Mouse (Mus musculus) cerebellum, postnatal 36 days (tissue): ENCODE measurements around the gene Mrgprf.

ENCODE experiments used
- DNase-seq, 2 experiments: peaks; one replicate each; pipeline ENCODE4 v3.0.0; 2021 to 2022; ENCODE audit warnings: mixed read lengths in 2 of 2

Gene Mrgprf

GRCm38 (mm10) chr7:145301008-145301340 is 346 bp downstream of the Mrgprf start:
- no peak for DNase-seq

DNA sequence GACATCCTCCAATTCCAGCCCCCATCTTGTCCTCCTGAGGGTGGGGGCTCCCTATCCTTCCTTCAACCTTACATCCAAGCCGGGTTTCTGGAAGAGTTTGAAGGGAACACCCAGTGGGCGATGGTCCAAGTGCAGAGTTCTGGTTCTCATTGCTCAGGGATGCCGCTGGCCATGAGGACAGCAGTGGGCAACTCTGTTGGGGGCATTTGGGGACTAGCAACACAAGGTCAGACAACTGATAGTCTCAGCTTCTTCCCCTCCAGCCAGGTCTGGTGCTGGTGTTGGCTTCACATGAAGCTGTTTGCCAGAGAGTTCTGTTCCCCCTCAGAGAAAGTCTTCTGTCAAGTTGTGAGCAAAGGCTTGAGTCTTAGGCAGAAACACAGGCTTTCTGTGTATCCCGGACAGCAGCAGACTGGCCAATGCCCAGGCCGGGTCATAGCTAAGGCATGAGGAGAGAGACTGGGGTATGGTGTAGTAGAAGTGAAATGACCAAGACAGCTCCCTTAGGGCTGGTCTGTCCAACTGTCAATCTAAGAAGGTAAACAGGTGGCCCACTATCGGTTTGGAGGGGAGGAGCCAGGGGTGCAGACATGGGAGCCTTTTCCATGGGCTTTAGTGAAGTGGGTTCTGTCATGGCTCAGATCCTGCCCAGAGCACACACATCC is 845 bp downstream of the Mrgprf start:
- DNase-seq, result peak; percentile 68 to 69

DNA sequence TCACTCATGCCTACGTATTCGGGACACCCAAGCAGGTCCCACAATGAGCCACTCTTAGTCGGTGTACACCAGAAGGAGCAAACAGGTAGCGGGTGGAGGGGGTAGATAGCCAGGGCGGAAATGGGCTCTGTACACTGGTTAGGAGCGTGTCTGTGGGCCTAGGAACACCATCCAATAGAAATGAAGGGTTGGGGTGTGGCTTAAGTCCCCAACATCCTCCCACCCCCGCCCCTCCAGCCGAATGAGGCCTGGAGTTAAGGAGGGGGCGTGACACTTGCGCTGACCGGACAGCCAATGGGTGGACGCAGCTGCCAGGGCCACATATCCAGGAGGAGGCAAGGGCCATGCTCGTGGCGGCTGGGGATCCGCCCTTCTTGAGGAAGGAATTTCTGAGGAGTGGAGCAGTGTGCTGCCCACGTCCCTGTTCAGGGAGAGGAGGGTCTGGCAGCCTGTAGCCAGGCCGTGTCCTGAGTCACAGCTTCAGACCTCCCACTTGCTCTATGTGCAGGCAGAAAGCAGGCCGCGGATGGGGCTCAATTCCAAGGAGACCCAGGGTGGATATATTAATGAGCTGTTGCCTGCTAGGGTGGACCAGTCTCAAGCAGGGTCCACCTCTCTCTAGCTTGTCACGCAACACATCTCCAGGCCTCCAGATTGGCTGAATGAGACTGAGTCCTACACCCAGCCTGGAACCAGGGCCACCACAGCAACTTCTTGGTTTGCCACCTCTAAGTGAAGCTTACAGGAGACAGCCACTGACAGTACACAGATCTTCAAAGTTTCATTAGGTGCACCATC is 2.1 kb downstream of the Mrgprf start:
- DNase-seq, result peak; percentile 70 to 79

DNA sequence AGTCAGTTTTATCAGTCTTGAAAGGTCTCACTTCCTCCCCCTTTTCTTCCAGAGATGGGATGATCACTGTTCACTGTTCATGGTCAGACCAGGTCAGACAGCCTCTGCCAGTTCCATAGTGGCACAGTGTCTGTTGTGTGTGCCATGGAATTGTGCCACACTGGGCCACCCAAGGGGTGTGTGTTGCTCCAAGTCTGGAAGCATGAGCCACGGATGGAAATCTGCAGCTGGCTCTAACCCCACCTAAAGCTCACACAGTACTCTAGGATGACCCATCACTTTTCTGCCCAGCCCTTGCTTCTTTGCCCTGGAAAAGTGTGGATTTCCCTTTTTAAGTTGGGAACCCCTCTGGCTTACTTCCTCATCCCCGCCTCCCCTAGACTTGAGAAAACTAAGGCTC is 3.5 kb downstream of the Mrgprf start:
- DNase-seq, result no peak

DNA sequence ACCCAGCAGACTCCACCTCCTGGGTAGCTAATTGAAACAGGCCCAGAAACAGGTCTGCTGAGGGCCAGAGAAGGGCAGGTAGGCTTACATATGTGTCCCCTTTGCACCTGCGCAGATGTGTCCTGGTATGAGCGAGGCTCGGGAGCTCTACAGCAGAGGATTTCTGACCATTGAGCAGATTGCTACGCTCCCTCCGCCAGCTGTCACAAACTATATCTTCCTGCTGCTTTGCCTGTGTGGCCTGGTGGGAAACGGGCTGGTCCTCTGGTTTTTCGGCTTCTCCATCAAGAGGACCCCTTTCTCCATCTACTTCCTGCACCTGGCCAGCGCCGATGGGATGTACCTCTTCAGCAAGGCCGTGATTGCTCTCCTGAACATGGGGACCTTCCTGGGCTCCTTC is 7.0 kb downstream of the Mrgprf start:
- DNase-seq, result no peak

- DNase-seq, result peak; percentile 60 to 70
Measured at GRCm38 (mm10) chr7:145308061-145308675, 7.5 kb downstream of the Mrgprf start.

DNA sequence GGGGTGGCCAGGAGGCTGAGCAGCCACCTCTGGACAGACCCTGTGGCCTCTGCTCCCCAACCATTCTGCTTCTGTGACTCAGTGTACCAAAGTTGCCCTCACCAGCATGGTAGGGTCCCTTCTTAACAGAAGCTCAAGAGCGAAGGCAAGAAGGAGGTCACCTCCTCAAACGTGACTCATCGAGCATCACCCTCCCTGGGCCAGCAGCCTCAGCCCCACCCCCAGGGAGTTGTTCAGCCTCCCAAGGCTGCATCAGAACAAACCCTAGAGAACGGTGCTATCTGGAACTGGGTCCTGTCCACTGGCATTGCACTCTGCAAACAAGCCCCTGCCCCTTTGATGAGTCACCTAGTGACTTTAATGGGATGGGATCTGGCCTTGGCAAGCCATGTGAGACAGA is 8.2 kb downstream of the Mrgprf start:
- no peak for DNase-seq

GRCm38 (mm10) chr7:145309877-145310276 is 9.2 kb downstream of the Mrgprf start:
- DNase-seq, result no peak

DNA sequence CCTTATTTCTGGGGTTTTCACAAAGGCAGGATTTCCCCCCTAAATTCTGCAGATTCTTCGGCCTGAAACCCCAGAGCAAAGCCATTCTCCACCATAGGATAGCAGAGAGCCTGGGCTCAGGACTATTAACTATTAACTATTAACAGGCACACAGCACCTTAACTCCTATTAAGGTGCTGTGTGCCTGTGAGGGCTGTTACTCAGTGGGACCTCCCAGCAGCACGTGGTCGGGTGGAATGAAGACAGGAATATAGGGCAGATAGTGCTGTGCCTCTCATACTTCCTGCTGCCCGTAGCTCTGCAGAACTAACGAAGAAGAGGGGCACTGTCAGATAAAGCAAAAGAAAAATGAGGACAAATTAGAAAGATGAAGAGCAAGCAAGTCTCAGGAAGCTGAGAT is 9.9 kb downstream of the Mrgprf start:
- DNase-seq, result no peak

GRCm38 (mm10) chr7:145312137-145312536 is 11.5 kb downstream of the Mrgprf start:
- DNase-seq, result no peak

DNA sequence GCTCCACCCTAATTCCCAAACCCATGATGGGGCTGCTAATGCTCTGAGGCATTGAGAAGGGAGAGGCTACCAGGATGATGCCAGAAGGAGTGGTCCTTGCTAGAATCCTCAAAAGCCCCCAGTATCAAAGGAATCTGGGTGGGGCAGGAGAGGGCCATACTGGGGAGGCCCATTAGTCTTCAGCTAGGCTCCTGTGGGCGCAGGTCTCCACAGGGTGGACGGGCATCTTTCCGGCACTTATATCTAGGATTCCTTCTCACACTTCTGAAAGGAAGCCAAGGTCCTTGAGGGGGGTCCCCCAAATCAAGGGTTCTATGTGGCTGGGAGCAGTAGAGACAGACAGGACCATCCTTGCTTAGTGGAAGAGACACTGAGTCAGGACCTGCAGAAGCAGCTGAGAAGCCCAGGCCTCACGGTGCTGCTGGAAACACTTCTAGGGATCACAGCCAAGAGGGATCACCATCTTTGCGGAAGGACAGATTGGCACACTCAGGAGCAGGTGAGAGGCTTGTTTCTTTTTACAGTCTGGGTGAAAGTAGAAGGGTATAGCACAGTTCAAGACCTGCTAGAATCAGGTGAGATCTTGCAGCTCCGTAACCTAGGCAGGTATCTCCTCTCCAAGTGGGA is 14.3 kb downstream of the Mrgprf start, which contains the start of gene Mrgprd:
Mrgprd (plus strand) TSS at position 51 of the 627 bp plus-strand sequence.
- no peak for DNase-seq

GRCm38 (mm10) chr7:145317522-145317921 is 16.9 kb downstream of the Mrgprf start:
- DNase-seq, result no peak

DNA sequence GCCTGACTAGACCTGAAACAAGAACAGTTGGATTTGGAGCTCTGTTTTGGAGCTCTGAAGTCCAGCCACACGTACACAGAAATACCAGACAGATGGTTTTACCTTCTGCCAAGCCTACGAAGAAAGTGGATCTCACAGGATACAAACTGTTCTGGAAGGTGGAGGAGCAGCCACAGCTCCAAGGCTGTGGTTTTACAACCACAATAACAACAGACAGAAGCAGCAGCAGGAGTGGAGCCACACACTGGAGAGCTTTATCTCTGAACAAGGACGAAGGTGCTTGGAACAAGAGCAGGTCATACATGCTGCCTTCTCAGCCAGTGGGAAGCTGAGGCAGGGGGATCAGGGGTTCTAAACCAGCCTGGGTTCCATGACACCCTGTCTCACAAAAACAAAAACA is 18.9 kb downstream of the Mrgprf start:
- DNase-seq, result peak; percentile 49 to 68

DNA sequence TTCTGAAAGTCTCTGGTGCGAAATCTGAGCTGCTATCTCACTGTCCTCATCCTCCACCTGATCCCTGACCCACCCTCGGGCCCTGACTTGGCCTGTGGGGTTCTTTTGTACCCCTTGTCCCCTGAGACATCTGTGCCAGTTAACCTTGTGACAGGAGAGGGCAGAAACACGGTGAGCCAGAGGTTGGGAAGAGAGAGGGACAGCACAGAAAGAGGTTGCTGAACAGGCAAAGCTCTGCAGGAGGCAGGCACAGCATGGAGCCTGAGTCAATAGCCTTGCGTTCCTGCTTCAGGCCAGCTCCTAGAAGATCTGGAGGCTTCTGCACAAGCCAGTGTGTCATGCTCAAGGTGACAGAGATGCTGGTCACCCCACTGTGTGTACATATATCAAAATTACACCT is 23.0 kb downstream of the Mrgprf start:
- DNase-seq, result no peak

DNA sequence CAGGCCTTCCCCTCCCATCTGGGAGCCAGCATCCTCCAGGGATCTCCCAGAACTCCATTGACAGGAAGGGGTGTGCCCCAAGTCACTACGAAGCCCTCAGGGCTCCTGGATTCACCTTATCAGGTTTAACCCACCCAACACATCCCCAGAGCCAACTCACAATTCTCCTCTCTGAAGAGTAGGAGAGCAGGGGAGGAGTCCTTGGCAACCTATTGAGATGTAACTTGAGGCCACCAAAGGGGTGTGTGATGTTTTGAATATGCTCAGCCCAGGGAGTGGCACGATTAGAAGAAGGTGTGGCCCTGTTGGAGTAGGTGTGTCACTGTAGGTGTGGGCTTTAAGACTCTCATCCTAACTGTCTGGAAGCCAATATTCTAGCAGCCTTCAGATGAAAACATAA is 25.1 kb downstream of the Mrgprf start:
- DNase-seq, result no peak

- no peak for DNase-seq
Measured at GRCm38 (mm10) chr7:145329982-145330381, 29.4 kb downstream of the Mrgprf start.

DNA sequence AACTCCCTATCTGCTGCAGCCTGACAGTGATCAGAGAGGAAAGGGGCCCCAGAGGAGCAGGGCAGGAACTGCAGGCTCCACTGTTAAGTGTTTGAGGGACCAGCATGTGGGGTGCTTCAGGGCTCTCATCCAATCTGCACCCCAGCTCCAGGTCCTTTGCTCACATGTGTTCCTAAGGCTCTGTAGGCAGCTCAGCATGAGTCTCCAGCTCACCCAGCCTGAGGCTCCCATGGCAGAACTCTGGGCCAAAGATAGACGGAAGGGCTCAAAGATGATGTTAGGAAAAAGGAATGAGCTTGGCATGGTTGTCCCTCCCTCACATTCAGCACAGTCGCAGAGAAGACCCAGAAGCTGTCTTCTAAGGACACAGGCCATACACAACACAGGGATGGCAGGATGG is 30.0 kb downstream of the Mrgprf start:
- DNase-seq, result no peak

GRCm38 (mm10) chr7:145332376-145333041 is 31.9 kb downstream of the Mrgprf start:
- DNase-seq, result peak; percentile 73 to 77

DNA sequence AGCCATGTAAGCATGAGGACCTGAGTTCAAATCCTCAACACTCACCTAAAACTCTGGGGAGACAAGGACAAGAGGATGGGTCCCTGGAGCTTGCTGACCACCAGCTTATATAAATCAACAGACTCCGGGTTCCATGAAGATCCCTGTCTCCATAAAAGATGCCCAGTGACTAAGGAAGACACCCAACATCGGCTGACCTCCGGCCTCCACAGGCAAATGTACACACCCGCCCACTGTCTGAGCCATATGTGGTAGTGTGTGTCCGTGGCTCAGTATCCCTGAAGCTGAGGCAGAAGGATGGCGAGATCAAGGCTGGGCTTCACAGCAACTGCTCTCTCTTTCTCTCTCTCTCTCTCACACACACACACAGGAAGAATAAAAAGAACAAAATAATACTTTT is 33.3 kb downstream of the Mrgprf start:
- DNase-seq, result no peak

DNA sequence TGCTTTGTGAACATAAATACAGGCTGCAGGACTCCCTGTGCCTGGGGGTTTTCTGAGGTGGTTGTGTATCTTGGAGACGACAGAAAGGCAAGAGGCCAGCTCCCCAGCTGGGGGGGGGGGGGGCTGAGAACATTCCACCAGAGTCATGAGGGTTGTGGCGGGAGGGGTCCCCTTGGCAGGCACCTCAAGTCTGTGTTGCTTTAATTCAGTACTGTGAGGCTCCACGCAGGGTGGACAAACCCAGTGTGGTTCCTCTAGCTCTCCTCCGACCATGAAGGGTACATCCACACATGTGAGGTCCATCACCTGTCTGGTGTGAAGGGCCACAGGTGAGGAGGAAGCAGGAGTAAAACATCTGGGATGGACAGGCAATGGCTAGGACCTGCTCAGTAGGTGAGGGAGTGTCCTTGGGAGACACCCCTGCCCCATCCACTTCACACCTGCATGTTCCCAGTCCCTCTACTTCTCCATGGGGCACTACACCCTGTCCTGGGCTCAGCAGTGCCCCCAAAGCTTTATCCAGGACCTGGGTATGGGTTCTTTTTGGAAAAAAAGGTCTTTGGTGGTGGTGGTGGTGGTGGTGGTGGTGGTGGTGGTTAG is 33.9 kb downstream of the Mrgprf start:
- no peak for DNase-seq

DNA sequence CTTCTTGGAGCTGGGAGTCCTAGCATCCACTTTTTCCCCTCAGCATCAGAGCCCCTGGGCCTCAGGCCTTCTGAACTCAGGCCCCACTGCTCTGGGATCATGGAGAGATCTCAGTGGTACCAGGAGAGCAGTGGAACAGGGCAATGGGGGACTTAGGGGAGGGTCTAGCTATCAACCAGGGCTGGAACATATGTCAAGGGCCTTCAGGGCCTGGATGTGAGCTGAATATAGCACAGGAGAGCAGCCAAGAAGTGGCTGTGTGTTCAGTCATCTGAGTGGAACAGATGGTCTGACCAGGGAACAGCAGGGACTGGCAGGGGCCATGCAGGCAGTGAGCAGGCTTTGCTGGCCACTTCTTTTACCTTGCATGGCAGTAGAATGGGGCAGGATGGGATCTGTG is 34.6 kb downstream of the Mrgprf start:
- DNase-seq, result peak; percentile 94 to 95

DNA sequence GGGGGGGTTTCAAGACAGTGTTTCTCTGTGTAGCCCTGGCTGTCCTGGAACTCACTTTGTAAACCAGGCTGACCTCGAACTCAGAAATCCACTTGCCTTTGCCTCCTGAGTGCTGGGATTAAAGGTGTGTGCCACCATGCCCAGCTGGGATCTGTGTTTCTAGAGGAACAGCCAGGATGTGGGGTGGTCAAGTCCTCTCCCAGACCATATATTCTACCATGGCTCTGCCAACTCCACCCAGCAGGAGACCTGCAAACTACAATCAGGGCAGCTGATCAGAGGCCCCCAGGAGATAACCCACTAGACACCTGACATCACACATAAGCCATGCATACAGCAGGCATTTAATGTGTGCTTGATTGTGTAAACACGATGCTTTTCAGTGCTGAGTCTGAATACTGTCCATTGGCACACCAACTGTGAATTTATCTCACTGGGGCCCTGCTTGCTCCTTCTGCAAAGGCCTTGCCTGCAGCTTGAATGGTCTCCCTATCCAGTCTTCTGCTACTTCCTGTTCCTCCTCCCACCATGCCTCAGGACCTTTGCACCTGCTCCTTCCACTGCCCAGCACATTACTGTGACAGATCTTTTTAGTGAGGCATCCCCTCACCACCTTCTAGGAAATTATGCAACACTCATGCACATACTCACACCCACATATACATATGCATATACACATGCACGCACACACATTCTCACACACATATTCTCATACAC is 35.1 kb downstream of the Mrgprf start:
- DNase-seq, result peak; percentile 66 to 73
